Mouse (Mus musculus): Measurements from ENCODE around the gene Jpt2. TPM values are rescaled to one million over a fixed set of nuclear protein-coding genes. Genes with fewer than 3 reads are reported as not detected.

The Jpt2 gene
- total and polyA plus RNA-seq, 2 experiments from 2014 or later, result 61.2 to 68.5 TPM

- H3K4me1 ChIP-seq (ENCODE audit: insufficient read depth, low read length), result peaks cover 19% of the 10 kb centered on the region
- DNase-seq (ENCODE audit: low spot score) (peak; percentile 95), ATAC-seq (peak; percentile 76)
- WGBS, result under 1% methylated on average over 62 of the region's 62 CpGs
- no peaks in the 10 kb centered on the region for H3K9me3 ChIP-seq (ENCODE audit: low read length)
- peak within 1 kb of the TSS; percentile 93 for H3K27ac ChIP-seq
- H3K4me3 ChIP-seq (ENCODE audit: low read length), result peak within 1 kb of the TSS; percentile 91
- H3K4me2 ChIP-seq (ENCODE audit: low read depth, low read length), result peak within 1 kb of the TSS; percentile 99
- H3K9ac ChIP-seq (replicated peaks; ENCODE audit: low read length), result peak within 1 kb of the TSS; percentile 95
- no peak for TF ChIP-seq CTCF (IDR thresholded peaks at IDR 0.05; ENCODE audit: low read depth)
- H3K36me3 ChIP-seq (ENCODE audit: insufficient read depth, low read length), result peaks cover 40% of the 10 kb centered on the region
- no peaks in the 10 kb centered on the region for H3K27me3 ChIP-seq (ENCODE audit: insufficient read depth, low read length)
These were observed 65.4 kb downstream of the Jpt2 start, which contains the start of the genes Eme2 and Mrps34 for GRCm38 (mm10) chr17:24894995-24895547. Gene Eme2, minus strand, starts transcription at chr17:24895087. Gene Mrps34, plus strand, starts transcription at chr17:24895116.

GRCm38 (mm10) chr17:24894061-24894994 is 66.2 kb downstream of the Jpt2 start:
- H3K4me3 ChIP-seq (ENCODE audit: low read length), result peak overlapping the region; percentile 91
- H3K4me2 ChIP-seq (ENCODE audit: low read depth, low read length), result peak overlapping the region; percentile 99
- peaks cover 36% of the 10 kb centered on the region for H3K36me3 ChIP-seq (ENCODE audit: insufficient read depth, low read length)
- H3K27me3 ChIP-seq (ENCODE audit: insufficient read depth, low read length), result no peaks in the 10 kb centered on the region
- peak overlapping the region; percentile 95 for H3K9ac ChIP-seq (replicated peaks; ENCODE audit: low read length)
- H3K4me1 ChIP-seq (ENCODE audit: insufficient read depth, low read length), result peaks cover 19% of the 10 kb centered on the region
- DNase-seq (ENCODE audit: low spot score), result peak; percentile 37
- no peak; the same call in 1 of the 2 replicates for TF ChIP-seq CTCF (IDR thresholded peaks at IDR 0.05; ENCODE audit: low read depth)
- 10% methylated on average over 31 of the region's 31 CpGs for WGBS
- peak overlapping the region; percentile 93 for H3K27ac ChIP-seq
- peak; percentile 31 for ATAC-seq
- H3K9me3 ChIP-seq (ENCODE audit: low read length), result no peaks in the 10 kb centered on the region

- Histone ChIP-seq H3K27ac (no peak overlapping the region), H3K4me3 (ENCODE audit: low read length) (no peak overlapping the region), H3K9ac (replicated peaks; ENCODE audit: low read length) (no peak overlapping the region), H3K36me3 (ENCODE audit: insufficient read depth, low read length) (peaks cover 27% of the 10 kb centered on the region), H3K4me2 (ENCODE audit: low read depth, low read length) (no peak overlapping the region), H3K9me3 (ENCODE audit: low read length) (no peaks in the 10 kb centered on the region), H3K4me1 (ENCODE audit: insufficient read depth, low read length) (peaks cover 19% of the 10 kb centered on the region), H3K27me3 (ENCODE audit: insufficient read depth, low read length) (no peaks in the 10 kb centered on the region)
- DNase-seq (ENCODE audit: low spot score), result no peak
- ATAC-seq, result no peak
- no peak for TF ChIP-seq CTCF (IDR thresholded peaks at IDR 0.05; ENCODE audit: low read depth)
- 98% methylated on average over 2 of the region's 2 CpGs for WGBS
These were observed 67.2 kb downstream of the Jpt2 start for GRCm38 (mm10) chr17:24893276-24893675.

GRCm38 (mm10) chr17:24892785-24893184 is 67.7 kb downstream of the Jpt2 start:
- no peak for TF ChIP-seq CTCF (IDR thresholded peaks at IDR 0.05; ENCODE audit: low read depth)
- ATAC-seq (no peak), DNase-seq (ENCODE audit: low spot score) (no peak)
- Histone ChIP-seq H3K4me1 (ENCODE audit: insufficient read depth, low read length) (peaks cover 22% of the 10 kb centered on the region), H3K9ac (replicated peaks; ENCODE audit: low read length) (no peak overlapping the region), H3K4me2 (ENCODE audit: low read depth, low read length) (no peak overlapping the region), H3K4me3 (ENCODE audit: low read length) (no peak overlapping the region), H3K9me3 (ENCODE audit: low read length) (no peaks in the 10 kb centered on the region), H3K27ac (no peak overlapping the region), H3K36me3 (ENCODE audit: insufficient read depth, low read length) (peaks cover 23% of the 10 kb centered on the region), H3K27me3 (ENCODE audit: insufficient read depth, low read length) (no peaks in the 10 kb centered on the region)
- 73% methylated on average over 12 of the region's 12 CpGs for WGBS

DNA sequence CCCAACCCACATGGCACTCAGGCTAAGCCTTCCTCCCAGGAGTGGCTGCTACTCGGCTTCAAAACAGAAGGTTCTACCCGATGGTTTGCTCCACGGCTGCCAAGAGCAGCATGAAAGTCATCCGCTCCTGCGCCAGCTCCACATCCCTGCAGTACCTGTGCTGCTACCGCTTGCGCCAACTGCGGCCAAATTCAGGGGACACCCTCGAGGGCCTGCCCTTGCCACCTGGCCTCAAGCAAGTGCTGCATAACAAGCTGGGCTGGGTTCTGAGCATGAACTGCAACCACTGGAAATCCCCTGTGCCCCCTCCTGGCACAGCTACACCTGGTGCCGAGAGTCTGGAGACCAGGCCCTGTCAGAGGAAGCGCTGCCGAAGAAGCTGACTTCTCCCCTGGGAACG is 69.2 kb downstream of the Jpt2 start:
- Histone ChIP-seq H3K4me1 (ENCODE audit: insufficient read depth, low read length) (peaks cover 20% of the 10 kb centered on the region), H3K9me3 (ENCODE audit: low read length) (no peaks in the 10 kb centered on the region), H3K4me3 (ENCODE audit: low read length) (no peak overlapping the region), H3K9ac (replicated peaks; ENCODE audit: low read length) (no peak overlapping the region), H3K27me3 (ENCODE audit: insufficient read depth, low read length) (no peaks in the 10 kb centered on the region), H3K4me2 (ENCODE audit: low read depth, low read length) (no peak overlapping the region), H3K27ac (no peak overlapping the region), H3K36me3 (ENCODE audit: insufficient read depth, low read length) (peaks cover 23% of the 10 kb centered on the region)
- ATAC-seq (no peak), DNase-seq (ENCODE audit: low spot score) (no peak)
- 79% methylated on average over 13 of the region's 13 CpGs for WGBS
- TF ChIP-seq CTCF (IDR thresholded peaks at IDR 0.05; ENCODE audit: low read depth), result no peak

DNA sequence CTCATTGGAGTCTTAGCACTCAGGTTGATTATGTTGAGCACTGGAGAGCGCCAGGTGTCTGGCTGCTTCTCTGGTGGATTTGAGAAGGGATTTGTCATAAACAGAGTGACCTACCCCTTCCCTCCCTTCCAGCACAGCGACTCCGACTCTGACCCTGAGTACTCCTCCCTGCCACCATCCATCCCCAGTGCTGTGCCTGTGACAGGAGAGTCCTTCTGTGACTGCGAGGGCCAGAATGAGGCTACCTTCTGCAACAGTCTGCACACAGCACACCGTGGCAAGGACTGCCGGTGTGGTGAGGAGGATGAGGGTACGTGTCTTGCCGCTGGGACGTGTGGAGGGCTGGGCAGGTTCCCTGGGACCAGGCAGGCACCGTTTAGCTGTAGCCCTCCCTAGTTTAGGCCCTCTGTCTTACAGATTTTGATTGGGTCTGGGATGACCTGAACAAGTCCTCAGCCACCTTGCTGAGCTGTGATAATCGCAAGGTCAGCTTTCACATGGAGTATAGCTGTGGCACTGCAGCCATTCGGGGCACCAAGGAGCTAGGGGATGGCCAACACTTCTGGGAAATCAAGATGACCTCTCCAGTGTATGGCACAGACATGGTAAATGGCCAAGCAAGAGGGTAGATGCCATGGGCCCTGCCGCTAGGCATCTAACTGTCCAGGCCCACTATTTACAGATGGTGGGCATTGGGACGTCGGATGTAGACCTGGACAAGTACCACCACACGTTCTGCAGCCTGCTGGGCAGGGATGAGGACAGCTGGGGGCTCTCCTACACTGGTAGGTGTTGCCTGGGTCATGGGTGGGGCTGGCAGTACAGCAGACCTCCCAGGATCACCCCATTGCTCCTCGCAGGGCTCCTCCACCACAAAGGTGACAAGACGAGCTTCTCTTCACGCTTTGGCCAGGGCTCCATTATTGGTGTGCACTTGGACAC is 70.1 kb downstream of the Jpt2 start:
- no peaks in the 10 kb centered on the region for H3K9me3 ChIP-seq (ENCODE audit: low read length)
- H3K27ac ChIP-seq, result no peak overlapping the region
- no peak for ATAC-seq
- peaks cover 23% of the 10 kb centered on the region for H3K4me1 ChIP-seq (ENCODE audit: insufficient read depth, low read length)
- no peak overlapping the region for H3K4me3 ChIP-seq (ENCODE audit: low read length)
- H3K27me3 ChIP-seq (ENCODE audit: insufficient read depth, low read length), result no peaks in the 10 kb centered on the region
- H3K36me3 ChIP-seq (ENCODE audit: insufficient read depth, low read length), result peaks cover 23% of the 10 kb centered on the region
- DNase-seq (ENCODE audit: low spot score), result no peak
- WGBS, result 85% methylated on average over 19 of the region's 19 CpGs
- no peak for TF ChIP-seq CTCF (IDR thresholded peaks at IDR 0.05; ENCODE audit: low read depth)
- H3K9ac ChIP-seq (replicated peaks; ENCODE audit: low read length), result no peak overlapping the region
- H3K4me2 ChIP-seq (ENCODE audit: low read depth, low read length), result no peak overlapping the region

All from hindbrain, postnatal 0 days (tissue).